Mouse (Mus musculus): Measurements from ENCODE around the gene Cavin1.

Cavin1 gene

GRCm38 (mm10) chr11:100949540-100949939 is 21.1 kb downstream of the Cavin1 start:
- DNase-seq, result no peak

- DNase-seq, result no peak
These were observed 22.4 kb downstream of the Cavin1 start for GRCm38 (mm10) chr11:100948317-100948716.

- peak; percentile 47 to 53 for DNase-seq
These were observed 23.1 kb downstream of the Cavin1 start for GRCm38 (mm10) chr11:100947548-100947947.

- no peak for DNase-seq
These were observed 23.8 kb downstream of the Cavin1 start for GRCm38 (mm10) chr11:100946862-100947261.

- DNase-seq, result no peak
These were observed 28.3 kb downstream of the Cavin1 start for GRCm38 (mm10) chr11:100942388-100942787.

- DNase-seq, result peak; percentile 99 to 100
These were observed 31.1 kb downstream of the Cavin1 start, which contains the start of gene Stat3 for GRCm38 (mm10) chr11:100939512-100940151. Gene Stat3 (minus strand): TSS chr11:100939540.

- peak in 1 of 2 experiments; percentile 50 for DNase-seq
These were observed 31.8 kb downstream of the Cavin1 start for GRCm38 (mm10) chr11:100938711-100939511.

GRCm38 (mm10) chr11:100938112-100938511 is 32.6 kb downstream of the Cavin1 start:
- peak; percentile 34 to 42 for DNase-seq

GRCm38 (mm10) chr11:100937295-100937694 is 33.4 kb downstream of the Cavin1 start:
- no peak for DNase-seq

GRCm38 (mm10) chr11:100935373-100936355 is 35.0 kb downstream of the Cavin1 start:
- DNase-seq, result no peak

- peak; percentile 74 to 76 for DNase-seq
These were observed 39.3 kb downstream of the Cavin1 start for GRCm38 (mm10) chr11:100931254-100931921.

- no peak for DNase-seq
These were observed 40.1 kb downstream of the Cavin1 start for GRCm38 (mm10) chr11:100930611-100931010.

- no peak for DNase-seq
These were observed 43.3 kb downstream of the Cavin1 start for GRCm38 (mm10) chr11:100927386-100927785.

- no peak for DNase-seq
These were observed 46.2 kb downstream of the Cavin1 start for GRCm38 (mm10) chr11:100924386-100924919.

GRCm38 (mm10) chr11:100920887-100921624 is 49.6 kb downstream of the Cavin1 start:
- no peak for DNase-seq

- DNase-seq, result no peak
These were observed 52.7 kb downstream of the Cavin1 start for GRCm38 (mm10) chr11:100918007-100918406.

- no peak for DNase-seq
These were observed 54.2 kb downstream of the Cavin1 start for GRCm38 (mm10) chr11:100916432-100916971.

- no peak for DNase-seq
These were observed 55.6 kb downstream of the Cavin1 start for GRCm38 (mm10) chr11:100915063-100915462.

GRCm38 (mm10) chr11:100914415-100914814 is 56.3 kb downstream of the Cavin1 start:
- no peak for DNase-seq

GRCm38 (mm10) chr11:100912401-100913155 is 58.1 kb downstream of the Cavin1 start:
- DNase-seq, result no peak
